Mouse (Mus musculus): ENCODE results near the gene Rnf32. TPM values are rescaled to one million over a fixed set of nuclear protein-coding genes. Genes with fewer than 3 reads are reported as not detected.

The Rnf32 gene
- 7.0 and 8.4 TPM in 2 replicates for polyA plus RNA-seq (2016; fragmentation: Nextera tagmentation; extraction: Ambion mirVana)

- Histone ChIP-seq H3K27ac (replicated peaks) (peak within 1 kb of the TSS; percentile 92), H3K27me3 (ENCODE audit: low read depth, poor library complexity, severe bottlenecking) (no peaks in the 10 kb centered on the region), H3K36me3 (no peaks in the 10 kb centered on the region), H3K9me3 (replicated peaks) (no peaks in the 10 kb centered on the region), H3K4me3 (peak within 1 kb of the TSS; percentile 74), H3K4me1 (peaks cover 31% of the 10 kb centered on the region)
- peak; percentile 95 for DNase-seq (ENCODE audit: low spot score)
- WGBS: under 1% methylated on average over 69 of the region's 70 CpGs
Observed at GRCm38 (mm10) chr5:29195570-29196263, at the start of gene Rnf32. Rnf32 (plus strand) TSS chr5:29195992.

DNA sequence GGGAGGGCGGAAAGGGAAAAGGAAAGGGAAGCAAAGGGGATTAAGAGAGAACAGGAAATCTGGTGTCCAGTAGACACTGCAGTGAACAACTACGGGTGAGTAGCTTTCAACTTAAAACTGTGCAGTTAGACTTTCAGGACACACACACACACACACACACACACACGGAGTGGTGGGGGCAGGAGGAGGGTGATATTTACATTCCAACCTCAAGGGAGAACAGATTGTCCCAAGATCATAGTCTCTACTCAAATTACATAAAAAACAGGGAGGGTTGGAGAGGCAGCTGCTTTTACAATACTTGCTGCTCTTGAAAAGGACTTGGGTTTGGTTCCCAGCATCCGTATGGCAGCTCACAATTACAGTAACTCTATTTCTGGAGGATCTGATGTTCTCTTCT lies 45.6 kb upstream of the Rnf32 start:
- DNase-seq (ENCODE audit: low spot score): no peak
- H3K36me3 ChIP-seq: no peaks in the 10 kb centered on the region
- H3K9me3 ChIP-seq (replicated peaks): no peaks in the 10 kb centered on the region
- H3K27ac ChIP-seq (replicated peaks): no peak overlapping the region
- H3K4me1 ChIP-seq: no peaks in the 10 kb centered on the region
- H3K4me3 ChIP-seq: no peak overlapping the region
- H3K27me3 ChIP-seq (ENCODE audit: low read depth, poor library complexity, severe bottlenecking): no peaks in the 10 kb centered on the region
- 65% methylated on average over 4 of the region's 4 CpGs for WGBS

DNA sequence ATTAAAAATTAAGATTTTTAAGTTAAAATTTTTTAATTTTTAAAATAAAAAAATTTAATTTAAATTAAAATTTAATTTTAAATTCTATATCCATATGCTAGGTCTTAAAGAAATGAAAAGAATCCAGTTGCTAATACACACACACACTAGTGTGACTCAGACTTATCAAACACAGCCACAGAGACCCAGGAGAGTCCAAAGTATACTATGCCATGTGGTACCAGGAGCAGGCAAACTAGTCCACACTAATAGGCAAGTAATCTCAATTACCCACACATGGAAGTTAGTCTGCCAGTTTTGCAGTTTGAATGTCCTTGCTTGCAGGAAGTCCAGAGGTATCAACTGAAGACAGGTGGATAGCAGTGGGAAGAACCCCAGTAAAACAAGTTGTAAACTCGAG lies 35.9 kb upstream of the Rnf32 start:
- Histone ChIP-seq H3K9me3 (replicated peaks) (no peaks in the 10 kb centered on the region), H3K36me3 (no peaks in the 10 kb centered on the region), H3K4me3 (no peak overlapping the region), H3K27ac (replicated peaks) (no peak overlapping the region), H3K4me1 (no peaks in the 10 kb centered on the region), H3K27me3 (ENCODE audit: low read depth, poor library complexity, severe bottlenecking) (no peaks in the 10 kb centered on the region)
- DNase-seq (ENCODE audit: low spot score): no peak
- 61% methylated on average over 1 of the region's 1 CpGs for WGBS

DNA sequence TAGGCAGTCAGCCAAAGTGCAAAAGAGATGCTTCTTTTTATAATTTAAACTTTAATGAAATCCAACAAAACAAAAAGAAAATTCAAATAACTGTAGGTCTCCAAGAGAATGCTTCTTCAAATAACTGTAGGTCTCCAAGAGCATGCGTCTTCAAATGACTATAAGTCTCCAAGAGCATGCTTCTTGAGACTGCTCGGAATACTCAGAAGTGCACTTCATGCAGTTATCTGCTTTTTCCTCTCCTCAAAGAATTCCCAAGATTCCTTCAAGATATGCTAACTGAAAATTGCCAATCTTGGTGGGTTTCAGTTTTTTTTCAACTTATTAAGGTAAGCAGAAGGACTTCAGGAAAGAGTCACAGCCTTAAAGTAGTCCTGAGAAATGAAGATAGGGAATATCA lies 28.8 kb upstream of the Rnf32 start:
- Histone ChIP-seq H3K4me3 (no peak overlapping the region), H3K27me3 (ENCODE audit: low read depth, poor library complexity, severe bottlenecking) (no peaks in the 10 kb centered on the region), H3K36me3 (no peaks in the 10 kb centered on the region), H3K9me3 (replicated peaks) (no peaks in the 10 kb centered on the region), H3K27ac (replicated peaks) (no peak overlapping the region), H3K4me1 (peaks cover 17% of the 10 kb centered on the region)
- DNase-seq (ENCODE audit: low spot score): no peak
- 93% methylated on average over 2 of the region's 2 CpGs for WGBS

GRCm38 (mm10) chr5:29170193-29170592 lies 25.6 kb upstream of the Rnf32 start:
- 89% methylated on average over 6 of the region's 6 CpGs for WGBS
- H3K9me3 ChIP-seq (replicated peaks): no peaks in the 10 kb centered on the region
- no peaks in the 10 kb centered on the region for H3K27me3 ChIP-seq (ENCODE audit: low read depth, poor library complexity, severe bottlenecking)
- no peak overlapping the region for H3K4me3 ChIP-seq
- no peak for DNase-seq (ENCODE audit: low spot score)
- H3K36me3 ChIP-seq: no peaks in the 10 kb centered on the region
- H3K4me1 ChIP-seq: peaks cover 17% of the 10 kb centered on the region
- H3K27ac ChIP-seq (replicated peaks): 0 out of 2 replicates have a peak overlapping the region, but pooled peaks have one; percentile 38

DNA sequence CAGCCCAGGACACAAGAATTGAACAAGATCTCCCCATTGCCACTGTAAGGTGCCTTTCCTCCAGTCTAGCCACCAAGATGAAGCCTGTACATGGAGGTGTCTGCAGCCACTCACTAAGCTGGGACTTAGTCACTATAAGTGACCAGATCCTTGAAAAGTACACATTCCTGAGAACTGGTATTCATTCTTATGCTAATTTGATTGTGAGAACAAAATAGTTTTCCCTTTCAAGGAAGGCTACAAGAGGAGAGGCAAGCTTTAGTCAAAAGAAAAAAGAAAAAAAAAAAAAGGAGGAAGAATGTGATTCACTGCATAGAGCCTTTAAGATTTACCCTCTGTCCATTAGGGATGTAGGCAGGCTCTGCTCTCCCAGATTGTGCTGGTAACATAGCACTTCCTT lies 24.6 kb upstream of the Rnf32 start:
- H3K27me3 ChIP-seq (ENCODE audit: low read depth, poor library complexity, severe bottlenecking): no peaks in the 10 kb centered on the region
- H3K4me1 ChIP-seq: peaks cover 17% of the 10 kb centered on the region
- no peak overlapping the region for H3K4me3 ChIP-seq
- H3K27ac ChIP-seq (replicated peaks): 0 out of 2 replicates have a peak overlapping the region, but pooled peaks have one; percentile 49
- H3K36me3 ChIP-seq: no peaks in the 10 kb centered on the region
- no peak for DNase-seq (ENCODE audit: low spot score)
- no peaks in the 10 kb centered on the region for H3K9me3 ChIP-seq (replicated peaks)

DNA sequence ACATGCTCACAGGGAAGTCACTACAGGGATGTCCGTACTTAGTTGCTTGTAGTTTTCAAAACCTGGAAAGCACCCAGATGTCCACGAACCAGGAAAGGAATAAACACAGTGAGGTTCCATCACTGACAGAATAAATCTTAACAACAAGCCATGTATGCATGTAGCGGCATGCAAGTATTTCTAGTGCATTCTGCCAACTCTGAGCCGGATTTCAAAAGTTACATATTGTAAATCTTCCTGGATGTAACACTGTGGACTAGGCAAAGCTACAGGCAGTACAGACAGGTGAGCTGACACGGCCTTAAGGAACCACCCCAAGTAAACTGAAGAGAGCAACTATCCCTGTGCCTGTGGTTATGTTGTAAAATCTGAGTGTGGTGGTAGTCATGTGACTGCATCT lies 9.0 kb upstream of the Rnf32 start:
- peaks cover 4% of the 10 kb centered on the region; the same call in 1 of the 2 replicates for H3K4me1 ChIP-seq
- no peak overlapping the region for H3K4me3 ChIP-seq
- DNase-seq (ENCODE audit: low spot score): no peak
- no peaks in the 10 kb centered on the region for H3K27me3 ChIP-seq (ENCODE audit: low read depth, poor library complexity, severe bottlenecking)
- H3K9me3 ChIP-seq (replicated peaks): no peaks in the 10 kb centered on the region
- 89% methylated on average over 5 of the region's 5 CpGs for WGBS
- H3K36me3 ChIP-seq: no peaks in the 10 kb centered on the region
- no peak overlapping the region for H3K27ac ChIP-seq (replicated peaks)

- H3K4me3 ChIP-seq: peak overlapping the region; percentile 74
- DNase-seq (ENCODE audit: low spot score): no peak
- peak overlapping the region; percentile 92 for H3K27ac ChIP-seq (replicated peaks)
- peaks cover 26% of the 10 kb centered on the region for H3K4me1 ChIP-seq
- no peaks in the 10 kb centered on the region for H3K27me3 ChIP-seq (ENCODE audit: low read depth, poor library complexity, severe bottlenecking)
- 3% methylated on average over 9 of the region's 9 CpGs for WGBS
- no peaks in the 10 kb centered on the region for H3K9me3 ChIP-seq (replicated peaks)
- H3K36me3 ChIP-seq: no peaks in the 10 kb centered on the region
Observed at GRCm38 (mm10) chr5:29195231-29195569, 592 bp upstream of the Rnf32 start.

- Histone ChIP-seq H3K9me3 (replicated peaks) (no peaks in the 10 kb centered on the region), H3K27ac (replicated peaks) (peak overlapping the region; percentile 92), H3K4me1 (peaks cover 37% of the 10 kb centered on the region), H3K36me3 (no peaks in the 10 kb centered on the region), H3K4me3 (peak overlapping the region; percentile 74), H3K27me3 (ENCODE audit: low read depth, poor library complexity, severe bottlenecking) (no peaks in the 10 kb centered on the region)
- DNase-seq (ENCODE audit: low spot score): no peak
- 11% methylated on average over 12 of the region's 12 CpGs for WGBS
Observed at GRCm38 (mm10) chr5:29196264-29196658, 469 bp downstream of the Rnf32 start.

- Histone ChIP-seq H3K9me3 (replicated peaks) (no peaks in the 10 kb centered on the region), H3K4me1 (peaks cover 37% of the 10 kb centered on the region), H3K36me3 (no peaks in the 10 kb centered on the region), H3K4me3 (no peak overlapping the region), H3K27me3 (ENCODE audit: low read depth, poor library complexity, severe bottlenecking) (no peaks in the 10 kb centered on the region), H3K27ac (replicated peaks) (no peak overlapping the region)
- DNase-seq (ENCODE audit: low spot score): no peak
- 90% methylated on average over 4 of the region's 4 CpGs for WGBS
Observed at GRCm38 (mm10) chr5:29197187-29197586, 1.4 kb downstream of the Rnf32 start.

DNA sequence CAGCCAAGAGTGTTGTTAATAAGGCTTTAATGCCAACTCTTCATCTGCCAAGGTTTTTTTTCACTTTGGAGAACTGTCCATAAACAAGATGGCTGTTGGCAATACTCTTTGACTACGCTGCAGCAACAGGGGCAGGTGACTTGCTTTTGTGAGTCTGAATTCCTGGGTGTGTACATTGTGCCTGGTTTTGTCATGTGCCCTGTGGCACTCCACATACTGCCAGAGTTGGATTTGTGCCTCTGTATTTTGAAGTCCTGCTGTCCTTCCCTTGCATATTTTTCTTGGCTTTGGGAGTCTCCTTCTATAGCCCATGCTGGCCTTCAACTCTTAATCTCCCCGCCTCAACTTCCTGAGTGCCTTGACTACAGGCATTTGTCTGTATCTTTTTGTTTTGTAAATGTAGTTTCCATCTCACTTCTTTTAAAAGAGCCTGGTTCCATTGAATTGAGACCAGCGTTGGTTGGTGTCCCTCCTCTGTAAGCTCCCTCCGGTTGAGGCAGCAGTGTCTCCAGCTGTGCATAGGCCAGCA lies 3.2 kb downstream of the Rnf32 start:
- WGBS: 55% methylated on average over 4 of the region's 4 CpGs
- H3K4me3 ChIP-seq: no peak overlapping the region
- no peak for DNase-seq (ENCODE audit: low spot score)

DNA sequence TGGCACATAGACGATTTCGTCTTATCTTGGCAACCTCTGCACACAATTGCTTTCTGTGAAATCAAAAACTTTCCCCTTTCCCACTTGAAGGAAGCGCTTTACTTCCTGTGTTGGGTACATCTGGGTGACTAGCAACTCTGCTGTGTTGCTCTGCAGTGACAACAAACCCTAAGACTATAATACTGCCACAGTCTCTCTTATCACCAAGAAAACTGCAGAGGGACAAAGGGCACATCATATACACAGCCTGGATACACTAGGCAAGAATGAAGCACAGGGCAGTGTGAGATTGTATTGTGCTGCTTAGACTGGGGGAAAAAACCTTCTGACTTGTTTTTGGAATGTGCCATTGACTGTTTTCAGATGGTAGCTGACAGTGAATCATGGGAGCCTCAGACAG lies 4.1 kb downstream of the Rnf32 start:
- H3K9me3 ChIP-seq (replicated peaks): no peaks in the 10 kb centered on the region
- H3K27ac ChIP-seq (replicated peaks): no peak overlapping the region
- H3K36me3 ChIP-seq: peaks cover 15% of the 10 kb centered on the region
- no peaks in the 10 kb centered on the region for H3K27me3 ChIP-seq (ENCODE audit: low read depth, poor library complexity, severe bottlenecking)
- no peak for DNase-seq (ENCODE audit: low spot score)
- no peak overlapping the region for H3K4me3 ChIP-seq
- WGBS: 87% methylated on average over 3 of the region's 3 CpGs
- H3K4me1 ChIP-seq: peaks cover 37% of the 10 kb centered on the region

More for the DNA sequence above, 3.2 kb downstream of the Rnf32 start:
- Histone ChIP-seq H3K27me3 (ENCODE audit: low read depth, poor library complexity, severe bottlenecking) (no peaks in the 10 kb centered on the region), H3K4me1 (peaks cover 37% of the 10 kb centered on the region), H3K9me3 (replicated peaks) (no peaks in the 10 kb centered on the region), H3K27ac (replicated peaks) (no peak overlapping the region), H3K36me3 (peaks cover 13% of the 10 kb centered on the region)

GRCm38 (mm10) chr5:29205690-29206089 lies 9.9 kb downstream of the Rnf32 start:
- H3K4me1 ChIP-seq: peaks cover 5% of the 10 kb centered on the region; the same call in 1 of the 2 replicates
- no peak overlapping the region for H3K27ac ChIP-seq (replicated peaks)
- no peaks in the 10 kb centered on the region for H3K9me3 ChIP-seq (replicated peaks)
- no peaks in the 10 kb centered on the region for H3K27me3 ChIP-seq (ENCODE audit: low read depth, poor library complexity, severe bottlenecking)
- peaks cover 19% of the 10 kb centered on the region for H3K36me3 ChIP-seq
- DNase-seq (ENCODE audit: low spot score): no peak
- no peak overlapping the region for H3K4me3 ChIP-seq
- WGBS: 90% methylated on average over 5 of the region's 5 CpGs

All from midbrain, embryonic 10.5 days (tissue).